Comparison of ENCODE assay signal across 8 mouse cellular contexts in genomic region chr3:96327131-96327530, GRCm38 (mm10). TPM values are rescaled to one million over a fixed set of nuclear protein-coding genes. Genes with fewer than 3 reads are reported as not detected.
DNase-seq lines count a peak whose midpoint lies in the region; ATAC-seq and TF ChIP-seq lines count a peak whose summit lies in the region.

No protein-coding gene starts in this region.

- peak overlapping the region; percentile 49; the same call in 1 of the 2 replicates for H3K9ac ChIP-seq in ES-E14 (ENCODE audit: insufficient read depth, low read depth, low read length, poor library complexity, severe bottlenecking)
- H3K9ac ChIP-seq in embryonic facial prominence, embryonic 13.5 days: no peak overlapping the region
- H3K9ac ChIP-seq in limb, embryonic 13.5 days: no peak overlapping the region
- no peak overlapping the region for H3K9ac ChIP-seq in stomach, embryonic 15.5 days

- H3K27me3 ChIP-seq in embryonic facial prominence, embryonic 13.5 days: peaks cover 88% of the 10 kb centered on the region
- peaks cover 81% of the 10 kb centered on the region for H3K27me3 ChIP-seq in limb, embryonic 13.5 days
- H3K27me3 ChIP-seq in stomach, embryonic 15.5 days (replicated peaks): peaks cover 62% of the 10 kb centered on the region

- H3K4me1 ChIP-seq in ES-E14 (ENCODE audit: control insufficient read depth in 2 of 2, insufficient read depth in 2 of 2, low read length in 2 of 2, poor library complexity in 1 of 2): peaks cover 0 to 13% of the 10 kb centered on the region in 2 experiments; a peak in 1 of 4 replicates
- H3K4me1 ChIP-seq in embryonic facial prominence, embryonic 13.5 days: no peaks in the 10 kb centered on the region
- H3K4me1 ChIP-seq in limb, embryonic 13.5 days: no peaks in the 10 kb centered on the region
- H3K4me1 ChIP-seq in stomach, embryonic 15.5 days: 0 out of 2 replicates have a peak, but pooled peaks cover 2% of the 10 kb centered on the region

- DNase-seq in kidney, adult 9 months: peak; percentile 32
- no peak for DNase-seq in kidney, postnatal 14 days
- peak; percentile 69 for DNase-seq in ES-E14 (ENCODE audit: low read depth, low spot score)
- no peak for DNase-seq in right cerebral cortex, postnatal 4 days

- H3K36me3 ChIP-seq in ES-E14 (ENCODE audit: control insufficient read depth, insufficient read depth, low read length, poor library complexity, severe bottlenecking): no peaks in the 10 kb centered on the region
- H3K36me3 ChIP-seq in embryonic facial prominence, embryonic 13.5 days: no peaks in the 10 kb centered on the region
- no peaks in the 10 kb centered on the region for H3K36me3 ChIP-seq in limb, embryonic 13.5 days
- H3K36me3 ChIP-seq in stomach, embryonic 15.5 days: no peaks in the 10 kb centered on the region

- no peak overlapping the region for H3K27ac ChIP-seq in ES-E14 (ENCODE audit: insufficient read depth, low read depth, low read length, poor library complexity, severe bottlenecking)
- H3K27ac ChIP-seq in embryonic facial prominence, embryonic 13.5 days: no peak overlapping the region
- no peak overlapping the region for H3K27ac ChIP-seq in limb, embryonic 13.5 days
- H3K27ac ChIP-seq in stomach, embryonic 15.5 days: no peak overlapping the region

- H3K4me2 ChIP-seq in embryonic facial prominence, embryonic 13.5 days: peak overlapping the region; percentile 69
- peak overlapping the region; percentile 68 for H3K4me2 ChIP-seq in limb, embryonic 13.5 days (replicated peaks)
- peak overlapping the region; percentile 59 for H3K4me2 ChIP-seq in stomach, embryonic 15.5 days

- 3% methylated on average over 6 of the region's 6 CpGs for whole genome bisulfite sequencing in embryonic facial prominence, embryonic 13.5 days
- WGBS in limb, embryonic 13.5 days: 4% methylated on average over 6 of the region's 6 CpGs
- WGBS in stomach, embryonic 15.5 days: 4% methylated on average over 6 of the region's 6 CpGs

- no peak for ATAC-seq in embryonic facial prominence, embryonic 13.5 days (ENCODE audit: insufficient number of reproducible peaks, insufficient read depth, low FRiP score, low TSS enrichment, low read depth)
- no peak for ATAC-seq in limb, embryonic 13.5 days (ENCODE audit: low FRiP score, low read depth)
- ATAC-seq in stomach, embryonic 15.5 days (ENCODE audit: insufficient read depth, low FRiP score, low read depth): no peak
- ATAC-seq in frontal cortex, adult (ENCODE audit: low TSS enrichment): no peak

- H3K4me3 ChIP-seq in ES-E14 (ENCODE audit: insufficient read depth in 1 of 2, low read depth in 1 of 2, low read length in 2 of 2, poor library complexity in 1 of 2, severe bottlenecking in 1 of 2): peak overlapping the region; percentile 32 to 54
- peak overlapping the region; percentile 45; the same call in 1 of the 2 replicates for H3K4me3 ChIP-seq in embryonic facial prominence, embryonic 13.5 days
- no peak overlapping the region for H3K4me3 ChIP-seq in limb, embryonic 13.5 days
- no peak overlapping the region for H3K4me3 ChIP-seq in stomach, embryonic 15.5 days (replicated peaks)

- in situ Hi-C loops in ES-E14 (cut with MboI; ENCODE audit: low sequenced_read_pairs in 2 of 2, unreplicated experiment in 2 of 2): loop anchor here (10.0 to 25.0 kb wide), 2 partner anchors 68 to 110 kb away; no protein-coding TSS in a partner anchor

- no peaks in the 10 kb centered on the region for H3K9me3 ChIP-seq in ES-E14 (ENCODE audit: control insufficient read depth, insufficient read depth, low read depth, low read length)
- no peaks in the 10 kb centered on the region for H3K9me3 ChIP-seq in embryonic facial prominence, embryonic 13.5 days
- H3K9me3 ChIP-seq in limb, embryonic 13.5 days: no peaks in the 10 kb centered on the region
- H3K9me3 ChIP-seq in stomach, embryonic 15.5 days: no peaks in the 10 kb centered on the region

TF ChIP-seq in ES-E14, 5 proteins besides CTCF, POLR2A, EP300 and RAD21:
- TF ChIP-seq HCFC1 (IDR thresholded peaks at IDR 0.05; ENCODE audit: borderline replicate concordance, insufficient read depth, low read length) (no peak), ZNF384 (IDR thresholded peaks at IDR 0.05; ENCODE audit: low read depth, low read length) (no peak), MAFK (IDR thresholded peaks at IDR 0.05; ENCODE audit: insufficient read depth, low read depth, low read length) (no peak), CHD2 (IDR thresholded peaks at IDR 0.05; ENCODE audit: low read depth, low read length) (no peak)

RNA-seq across cellular contexts. Expression of gene Fcgr1, which starts 33.4 kb away (rescaled TPM):
- not detected in 2 replicates for total RNA-seq in ES-E14 (2012; rRNA removed)
- 2.1 and 2.7 TPM in 2 replicates for polyA plus RNA-seq in embryonic facial prominence, embryonic 13.5 days (2015; fragmentation: Nextera tagmentation; extraction: Ambion mirVana)
- 1.7 TPM in 2 replicates for polyA plus RNA-seq in limb, embryonic 13.5 days (2015; fragmentation: Nextera tagmentation; extraction: Ambion mirVana)
- polyA plus RNA-seq in stomach, embryonic 15.5 days (2015; fragmentation: Nextera tagmentation; extraction: Ambion mirVana): 3.8 and 4.4 TPM in 2 replicates

RNA-seq across cellular contexts. Expression of gene Hist2h2bb, which starts 57.6 kb away (rescaled TPM):
- 1,985 and 2,453 TPM in 2 replicates for total RNA-seq in ES-E14 (2012; rRNA removed)
- 13.8 and 13.9 TPM in 2 replicates for polyA plus RNA-seq in embryonic facial prominence, embryonic 13.5 days (2015; fragmentation: Nextera tagmentation; extraction: Ambion mirVana)
- 13.3 and 15.5 TPM in 2 replicates for polyA plus RNA-seq in limb, embryonic 13.5 days (2015; fragmentation: Nextera tagmentation; extraction: Ambion mirVana)
- 8.2 and 11.2 TPM in 2 replicates for polyA plus RNA-seq in stomach, embryonic 15.5 days (2015; fragmentation: Nextera tagmentation; extraction: Ambion mirVana)

RNA-seq across cellular contexts. Expression of gene Hist2h3b, which starts 58.7 kb away (rescaled TPM):
- 806 and 880 TPM in 2 replicates for total RNA-seq in ES-E14 (2012; rRNA removed)
- polyA plus RNA-seq in embryonic facial prominence, embryonic 13.5 days (2015; fragmentation: Nextera tagmentation; extraction: Ambion mirVana): 80.9 and 96.2 TPM in 2 replicates
- 85.5 and 91.9 TPM in 2 replicates for polyA plus RNA-seq in limb, embryonic 13.5 days (2015; fragmentation: Nextera tagmentation; extraction: Ambion mirVana)
- 62.1 and 69.4 TPM in 2 replicates for polyA plus RNA-seq in stomach, embryonic 15.5 days (2015; fragmentation: Nextera tagmentation; extraction: Ambion mirVana)

Comparison
In these comparisons a context has a peak if more than half of its experiments do, and no peak if none do; other contexts are left out.
1. DNase-seq: peak in kidney, adult 9 months (single experiment) and ES-E14 (single experiment); none in kidney, postnatal 14 days (single experiment) and right cerebral cortex, postnatal 4 days (single experiment).
2. H3K4me3 ChIP-seq: peak in ES-E14 (2 of 2) and embryonic facial prominence, embryonic 13.5 days (single experiment); none in limb, embryonic 13.5 days (single experiment) and stomach, embryonic 15.5 days (single experiment).
3. Peak in every context shown above with its lines, with median percentiles within 50 percentile points of each other: H3K4me2 ChIP-seq.